Mouse (Mus musculus): ENCODE measurements at regions not wholly inside any gene's neighbourhood (a gene's known extent, or its start where the extent isn't known, plus 50 kb on each side); places are given as distances from the start of the nearest gene placed in this dataset.

DNA sequence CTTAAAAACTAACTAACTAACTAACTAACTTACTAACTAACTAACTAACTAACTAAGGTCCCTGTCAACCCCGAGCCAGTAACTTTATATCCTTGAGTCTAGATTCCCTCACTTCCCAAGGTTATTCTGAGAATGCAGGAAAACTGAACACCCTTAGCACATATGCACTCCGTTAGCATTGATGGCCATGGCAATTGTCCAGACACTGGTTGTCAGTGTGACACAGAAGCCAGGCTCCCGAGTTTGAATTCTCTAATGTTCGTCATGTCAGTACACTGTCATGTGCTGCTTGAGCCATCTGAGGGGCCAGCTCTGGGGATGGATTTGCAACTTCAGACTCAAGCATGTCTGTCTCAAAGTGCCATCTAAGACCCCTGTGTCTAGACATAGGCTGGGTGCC lies 217.3 kb upstream of the Auts2 start:
- DNase-seq = peak; percentile 84

DNA sequence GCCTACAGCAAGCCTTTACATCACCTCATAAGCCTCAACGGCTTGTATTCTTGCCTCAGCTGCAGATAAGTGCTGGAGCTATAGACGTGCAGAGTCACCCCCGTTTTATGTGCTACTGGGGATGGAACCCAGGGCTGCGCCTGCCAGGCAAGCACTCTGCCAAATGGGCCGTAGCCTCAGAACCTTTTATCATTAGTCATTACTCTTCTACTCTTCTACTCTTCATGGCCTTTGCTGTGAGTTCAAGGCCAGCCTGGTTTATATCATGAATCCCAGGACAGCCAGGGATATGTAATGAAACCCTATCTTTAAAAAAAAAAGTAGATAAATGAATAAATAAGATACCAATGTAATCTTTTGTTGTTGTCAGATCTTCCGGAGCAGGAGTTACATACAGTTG lies 216.6 kb upstream of the Auts2 start:
- peak; percentile 66 for DNase-seq

DNA sequence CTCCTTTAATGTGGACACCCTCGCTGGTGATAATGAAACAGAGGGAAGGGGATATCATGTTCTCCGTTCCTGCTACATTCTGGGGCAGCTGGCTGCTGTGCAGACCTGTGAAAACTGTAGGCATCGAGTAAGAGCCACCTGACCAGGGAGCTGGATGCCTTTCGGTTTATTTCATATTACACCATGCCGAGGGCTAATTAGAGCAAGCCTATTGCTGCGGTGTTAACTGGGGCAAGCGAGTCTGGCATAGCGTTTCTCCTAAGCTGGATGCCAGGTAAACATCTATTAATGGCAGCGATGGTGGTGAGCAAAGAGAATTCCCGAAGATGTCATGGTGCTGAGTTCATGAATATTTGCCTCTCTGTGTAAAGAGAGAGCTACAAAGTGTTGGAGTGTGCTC lies 215.8 kb upstream of the Auts2 start:
- DNase-seq = peak; percentile 50

DNA sequence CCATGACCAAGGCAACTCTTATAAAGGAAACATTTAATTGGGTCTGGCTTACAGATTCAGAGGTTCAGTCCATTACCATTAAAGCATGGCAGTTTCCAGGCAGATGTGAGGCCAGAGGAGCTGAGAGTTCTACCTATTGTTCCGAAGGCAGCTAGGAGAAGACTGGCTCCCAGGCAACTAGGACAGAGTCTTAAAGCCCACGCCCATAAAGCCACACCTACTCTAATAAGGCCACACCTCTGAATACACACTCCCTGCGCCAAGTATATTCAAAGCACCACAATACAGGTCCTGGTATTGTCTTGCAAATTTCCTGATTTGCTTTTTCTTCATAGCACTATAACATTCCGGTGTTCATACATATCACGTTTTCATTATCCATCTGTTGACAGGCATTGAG lies 194.8 kb upstream of the Auts2 start:
- peak; percentile 22 for DNase-seq

DNA sequence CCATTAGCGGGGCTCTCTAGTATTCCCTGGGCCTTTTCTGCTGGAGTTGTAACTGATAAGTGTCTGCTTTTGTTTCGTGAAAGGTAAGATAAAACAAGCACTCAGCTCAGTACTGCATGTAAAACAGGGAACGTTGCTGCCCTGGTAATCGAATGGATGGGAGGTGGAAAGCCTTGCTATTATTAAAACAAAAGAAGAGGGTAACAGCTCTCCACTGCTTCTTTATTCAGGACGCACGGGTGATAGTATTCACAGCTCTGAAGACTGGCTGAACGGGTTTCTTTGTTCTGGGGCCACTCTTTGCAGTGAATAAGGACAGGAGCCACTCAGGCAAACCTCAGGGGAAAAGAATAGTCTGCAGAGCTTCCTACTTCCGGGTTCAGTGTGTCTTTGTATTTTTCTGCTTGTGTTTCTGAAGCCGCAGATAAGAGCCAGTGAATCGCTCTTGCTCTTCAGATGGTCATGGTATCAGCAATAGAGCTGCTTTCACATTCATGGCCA lies 185.6 kb upstream of the Auts2 start:
- DNase-seq = peak; percentile 35

DNA sequence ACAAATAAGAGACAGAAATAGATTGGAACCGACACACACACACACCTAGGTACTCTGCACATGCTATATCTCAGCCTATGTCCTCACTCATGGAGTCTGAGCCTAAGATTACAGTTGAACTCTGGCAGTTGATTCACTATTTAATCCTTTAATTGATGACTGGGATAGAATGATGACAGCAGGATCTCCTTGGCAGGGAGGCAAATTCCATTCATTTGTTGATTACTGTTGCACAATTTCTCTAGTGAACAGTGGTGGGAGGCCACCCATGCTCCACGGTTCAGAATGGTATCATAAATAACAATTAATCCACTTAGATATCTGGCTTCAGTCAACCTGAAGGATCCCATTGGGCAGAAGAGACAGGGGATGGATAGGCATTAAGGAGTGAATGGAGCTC lies 181.3 kb upstream of the Auts2 start:
- DNase-seq = peak; percentile 43

DNA sequence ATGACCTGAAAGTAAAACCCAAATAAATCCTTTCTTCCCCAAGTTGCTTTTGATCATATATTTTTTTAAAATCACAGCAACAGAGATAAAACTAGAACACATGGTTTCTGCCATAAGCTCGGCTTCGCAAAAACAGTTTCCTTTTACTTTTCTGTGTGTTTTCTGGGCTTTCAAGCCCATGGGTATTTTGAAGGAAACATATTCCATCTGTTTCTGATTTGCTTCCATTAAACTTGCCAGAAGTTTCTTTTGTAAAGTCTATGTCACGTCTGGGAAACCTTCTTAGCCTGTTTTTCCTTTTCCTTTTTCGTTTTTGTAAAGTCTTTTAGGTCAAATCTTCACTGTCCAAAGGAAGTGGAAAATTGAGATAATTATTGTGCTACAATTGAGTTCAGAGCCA lies 167.2 kb upstream of the Auts2 start:
- no peak for DNase-seq

DNA sequence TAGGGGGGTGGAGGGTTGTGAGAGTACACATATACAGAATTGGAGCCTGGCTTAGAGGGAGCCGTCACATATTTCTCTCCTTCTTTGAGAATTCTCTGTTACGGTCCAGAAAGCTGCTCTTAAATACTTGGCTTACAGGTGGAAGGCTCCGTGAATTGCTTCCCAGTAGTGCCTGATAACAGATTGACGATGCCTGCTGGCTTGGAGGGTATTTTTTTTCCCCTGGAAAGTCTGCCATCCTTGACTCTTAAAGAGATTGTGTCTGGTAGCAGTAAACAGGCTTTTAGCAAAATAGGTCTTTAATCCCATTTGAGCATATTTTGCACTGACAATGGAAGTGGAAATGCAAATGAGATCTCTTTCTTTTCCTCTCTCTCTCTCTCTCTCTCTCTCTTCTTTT lies 164.4 kb upstream of the Auts2 start:
- DNase-seq = peak; percentile 48

DNA sequence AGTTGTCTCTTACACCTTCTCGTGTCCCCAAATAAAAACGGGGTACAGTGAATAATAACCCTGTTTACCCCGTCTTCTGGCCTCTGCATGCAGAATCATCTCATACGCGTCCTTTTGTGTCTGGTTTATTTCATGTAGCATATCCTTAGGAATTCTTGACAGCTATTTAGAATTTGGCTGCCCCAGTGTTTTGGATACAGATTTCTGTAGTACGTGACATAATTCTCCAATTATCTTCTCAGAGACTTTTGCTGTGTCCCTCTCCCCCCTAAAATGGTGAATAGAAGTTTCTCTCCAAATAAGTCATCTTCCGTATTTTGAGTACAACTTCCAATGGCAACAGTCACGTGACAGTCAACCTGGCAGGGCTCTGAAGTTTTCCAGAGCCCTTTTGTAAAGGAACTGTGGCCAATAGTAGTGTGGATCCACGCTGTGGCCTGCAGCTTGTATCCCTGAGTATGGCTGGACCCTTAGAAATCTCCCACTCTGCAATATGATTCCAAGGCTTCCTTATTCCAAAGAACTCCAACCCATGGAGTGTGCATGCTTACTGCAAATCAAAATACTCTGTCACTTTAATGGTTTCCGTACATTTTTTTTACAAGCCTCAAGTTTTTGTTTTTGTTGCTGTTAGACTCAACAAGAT lies 160.4 kb upstream of the Auts2 start:
- DNase-seq = peak; percentile 81

DNA sequence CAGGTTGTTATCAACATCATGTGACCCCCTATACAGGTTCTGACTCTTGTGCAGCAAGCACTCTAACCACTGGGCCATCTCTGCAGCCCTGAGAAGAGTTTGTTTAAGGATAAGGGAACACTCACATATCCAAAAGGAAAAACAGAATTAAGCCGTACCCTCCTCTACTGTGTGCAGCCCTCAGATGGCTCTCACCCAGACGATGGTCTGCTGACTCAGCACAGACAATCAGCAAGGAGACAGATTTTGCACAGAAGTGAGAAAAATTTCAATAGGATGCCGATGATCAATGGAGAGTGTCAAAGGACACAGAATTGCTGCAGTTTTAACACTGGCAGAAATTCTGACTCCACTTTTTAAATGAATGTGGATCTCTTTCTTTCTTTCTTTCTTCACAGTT lies 159.4 kb upstream of the Auts2 start:
- peak; percentile 57 for DNase-seq

DNA sequence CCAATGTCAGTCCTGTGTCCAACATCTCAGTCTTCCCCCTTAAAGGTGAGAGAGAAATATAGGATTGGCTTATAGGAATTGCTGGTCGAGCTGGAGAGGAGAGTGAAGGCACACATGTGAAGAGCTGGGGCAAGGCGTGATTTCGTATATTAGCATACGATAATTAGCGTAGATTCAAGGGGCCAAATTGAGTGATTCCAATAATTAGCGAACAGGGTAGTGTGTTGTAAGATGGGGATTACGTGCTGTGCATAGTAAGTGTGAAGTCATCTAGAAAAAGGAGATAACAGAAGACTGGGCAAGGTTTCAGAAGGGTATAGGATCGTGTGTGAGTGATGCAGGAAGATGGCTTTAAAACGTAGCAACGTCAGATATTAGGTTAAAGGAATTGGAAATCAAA lies 147.6 kb upstream of the Auts2 start:
- DNase-seq = peak; percentile 60

DNA sequence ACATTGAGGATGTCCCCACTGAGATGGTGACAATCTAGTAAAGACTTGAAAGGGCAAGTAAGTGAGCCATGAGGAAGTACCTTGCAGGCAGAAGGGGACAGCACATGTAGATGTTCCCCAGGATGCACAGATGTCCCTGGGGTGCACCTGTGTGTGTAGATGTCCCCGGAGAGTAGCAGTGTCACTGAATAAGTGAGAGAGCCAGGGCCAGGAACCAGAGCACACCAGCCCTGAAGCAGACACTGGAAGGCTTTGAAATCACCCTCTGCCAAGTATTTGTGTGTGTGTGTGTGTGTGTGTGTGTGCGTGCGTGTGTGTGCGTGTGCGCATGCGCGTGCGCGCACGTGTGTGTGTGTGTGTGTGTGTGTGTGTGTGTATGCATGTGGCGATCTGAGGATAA lies 132.1 kb upstream of the Auts2 start:
- peak; percentile 80 for DNase-seq

DNA sequence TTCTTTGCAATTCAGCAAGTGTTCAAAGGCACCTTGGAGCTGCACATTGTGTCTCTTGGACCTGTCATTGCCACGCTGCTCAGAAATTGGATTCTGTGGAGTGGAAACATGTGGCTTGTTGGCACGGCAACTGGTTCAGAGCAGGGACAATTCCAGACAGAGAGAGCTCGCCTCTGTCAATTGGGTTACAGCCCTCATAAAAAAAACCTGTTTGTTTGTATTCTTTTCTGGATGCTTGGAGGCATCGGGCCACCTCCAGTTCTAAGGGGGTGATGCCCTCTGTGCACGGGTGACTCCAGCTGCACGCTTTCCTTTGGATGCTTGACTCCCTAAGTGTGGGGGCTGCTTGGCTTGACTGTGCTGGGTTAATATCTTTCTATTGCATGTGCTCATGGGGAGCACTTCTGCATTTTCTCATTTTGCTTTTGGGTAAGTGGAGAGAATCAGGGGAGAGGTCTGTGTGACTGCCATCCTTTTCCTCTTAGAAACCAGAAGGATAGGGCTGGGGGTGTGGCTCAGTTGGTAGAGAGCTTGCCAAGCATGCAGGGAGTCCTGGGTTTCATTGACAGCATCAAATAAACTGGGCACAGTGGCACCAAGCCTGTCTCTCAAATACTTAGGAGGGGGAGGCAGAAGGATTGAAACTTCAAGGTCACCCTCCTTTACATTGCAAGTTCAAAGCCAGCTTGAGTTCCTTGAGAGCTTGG lies 130.6 kb upstream of the Auts2 start:
- DNase-seq = peak; percentile 93

DNA sequence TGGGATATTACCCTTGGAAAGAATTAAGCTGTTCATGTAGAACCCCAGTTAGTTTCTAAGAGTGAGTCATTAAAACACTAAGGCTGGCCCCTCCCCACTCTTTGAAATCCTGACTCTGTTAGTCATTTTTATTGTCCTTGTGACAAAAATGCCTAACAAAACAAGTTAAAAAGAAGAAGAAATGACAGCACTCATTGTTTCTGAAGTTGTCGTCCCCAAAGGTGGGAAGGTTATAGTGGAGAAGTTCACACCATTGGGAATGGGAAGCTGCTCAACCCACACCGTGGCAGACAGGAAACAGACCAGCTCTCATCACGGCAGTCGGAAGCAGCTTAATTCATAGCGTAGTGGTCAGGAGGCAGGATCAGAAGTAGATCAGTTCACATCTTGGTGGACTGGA lies 128.4 kb upstream of the Auts2 start:
- peak; percentile 66 for DNase-seq

DNA sequence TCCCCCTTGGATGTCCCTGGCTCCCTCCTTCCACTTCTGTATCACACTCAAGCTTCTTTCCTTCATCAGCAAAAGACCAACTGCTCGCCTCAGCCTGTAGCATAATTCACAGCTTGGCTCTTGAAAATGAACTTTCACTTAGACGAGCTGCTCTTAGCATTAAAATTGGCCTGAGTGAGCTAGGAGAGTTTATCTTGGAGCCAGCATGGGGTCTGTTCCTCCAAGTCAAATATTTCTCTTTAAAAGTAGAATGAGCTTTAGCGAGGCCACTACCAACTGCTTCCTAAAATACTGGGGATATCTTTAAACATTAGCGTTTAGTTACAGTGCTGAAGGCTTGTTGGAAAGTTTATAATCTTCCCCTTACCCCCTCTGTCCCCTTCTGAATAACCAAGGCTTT lies 124.2 kb upstream of the Auts2 start:
- peak; percentile 85 for DNase-seq

DNA sequence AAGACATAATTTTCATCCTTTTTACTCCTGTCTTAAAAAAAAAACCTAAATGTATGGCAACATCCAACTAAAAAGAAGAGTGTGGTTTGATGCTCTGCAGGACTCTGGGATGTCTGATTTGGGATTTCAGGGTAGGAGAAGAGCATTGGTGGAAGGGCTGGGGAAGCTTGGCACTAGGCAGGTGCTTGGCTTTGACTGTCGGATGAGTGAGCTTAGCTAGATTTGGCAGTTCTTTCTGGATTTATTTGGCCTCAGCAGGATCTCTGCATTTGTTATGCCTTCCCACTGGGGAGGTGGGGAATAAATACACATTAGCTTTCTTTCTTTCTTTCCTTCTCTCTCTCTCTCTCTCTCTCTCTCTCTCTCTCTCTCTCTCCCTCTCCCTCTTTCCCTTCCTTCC lies 118.1 kb upstream of the Auts2 start:
- peak; percentile 33 for DNase-seq

DNA sequence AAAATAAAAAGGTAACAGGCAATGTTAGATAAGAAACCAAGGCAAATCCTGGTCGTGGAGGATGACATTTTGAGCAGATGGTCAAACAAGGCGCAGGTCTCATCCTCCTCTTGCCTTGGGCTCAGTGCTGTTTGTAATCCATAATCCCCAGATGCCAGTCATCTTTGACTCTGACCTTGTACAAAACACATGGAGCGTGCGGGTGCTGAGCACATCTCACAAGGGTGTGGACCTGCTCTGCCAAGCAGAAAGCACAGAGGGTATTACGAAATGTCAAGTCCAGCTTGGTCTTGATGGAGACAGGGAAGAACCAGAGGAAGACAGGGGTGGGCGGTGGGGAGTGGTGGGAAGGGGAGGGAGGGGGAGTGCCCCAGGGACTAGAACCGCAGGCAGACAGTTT lies 116.9 kb upstream of the Auts2 start:
- peak; percentile 66 for DNase-seq

DNA sequence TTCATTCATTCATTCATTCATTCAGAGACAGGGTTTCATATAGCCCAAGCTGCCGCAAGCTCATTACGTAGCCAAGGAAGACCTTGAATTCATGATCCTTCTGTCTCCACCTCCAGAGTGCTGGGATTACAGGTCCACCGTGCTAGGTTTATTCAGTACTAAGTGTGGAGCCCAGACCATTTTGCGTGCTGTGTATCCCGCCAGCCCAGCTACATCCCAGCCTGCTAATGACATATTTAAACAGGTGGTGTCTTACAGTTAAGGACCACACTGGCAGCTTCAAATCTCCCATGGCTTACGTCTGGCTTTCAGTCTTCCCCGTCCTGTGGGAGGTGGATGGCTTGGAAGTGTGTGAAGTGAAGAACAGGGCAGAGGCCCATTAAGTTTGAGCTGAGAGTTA lies 111.2 kb upstream of the Auts2 start:
- DNase-seq = peak; percentile 88

DNA sequence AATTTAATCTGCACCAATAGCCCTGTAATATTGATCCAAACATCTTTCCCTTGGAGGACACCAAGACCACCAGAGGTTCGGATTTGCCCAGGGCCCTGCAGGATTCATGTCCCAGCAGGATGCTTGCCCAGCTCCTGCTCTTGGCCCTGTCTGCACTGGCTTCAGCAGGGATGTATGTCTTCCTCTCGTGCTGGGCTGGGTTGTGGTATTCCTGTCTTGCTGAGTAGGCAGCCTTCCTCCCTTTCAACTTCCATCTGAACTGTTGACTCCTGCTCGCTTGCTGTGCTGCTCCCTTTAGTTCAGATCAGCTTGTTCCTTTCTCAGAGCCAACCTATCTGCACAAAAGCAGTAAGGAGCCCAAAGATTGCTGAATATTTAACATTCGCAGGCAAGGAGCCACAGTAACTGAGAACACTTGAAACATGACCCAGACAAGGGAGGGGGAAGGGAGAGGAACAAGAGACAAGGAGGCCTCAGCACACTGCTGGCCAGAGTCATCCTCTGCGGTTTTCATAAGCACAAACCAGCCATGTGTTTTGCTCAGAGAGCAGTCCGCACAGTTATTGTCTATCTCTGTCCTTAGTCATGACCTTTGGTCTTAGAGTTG lies 110.7 kb upstream of the Auts2 start:
- peak; percentile 97 for DNase-seq

DNA sequence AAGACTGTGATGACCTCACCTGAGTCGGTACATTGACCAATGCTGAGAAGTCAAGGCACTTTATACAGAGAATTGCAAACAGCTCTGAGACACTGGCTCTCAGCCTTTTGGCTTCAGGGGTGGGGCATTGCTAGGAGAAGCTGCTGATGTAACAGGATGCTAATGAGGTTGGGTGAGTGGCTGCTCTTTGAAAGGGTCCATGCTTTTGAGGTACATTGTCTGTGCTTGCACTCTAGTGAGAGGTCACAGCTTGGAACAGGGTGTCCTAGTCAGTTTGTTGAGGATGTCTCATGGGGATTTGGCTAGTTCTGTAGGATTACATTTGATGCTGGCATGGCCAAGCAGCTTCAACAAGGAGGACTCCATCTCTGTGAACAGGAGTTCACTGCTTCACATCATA lies 109.1 kb upstream of the Auts2 start:
- DNase-seq = peak; percentile 91

DNA sequence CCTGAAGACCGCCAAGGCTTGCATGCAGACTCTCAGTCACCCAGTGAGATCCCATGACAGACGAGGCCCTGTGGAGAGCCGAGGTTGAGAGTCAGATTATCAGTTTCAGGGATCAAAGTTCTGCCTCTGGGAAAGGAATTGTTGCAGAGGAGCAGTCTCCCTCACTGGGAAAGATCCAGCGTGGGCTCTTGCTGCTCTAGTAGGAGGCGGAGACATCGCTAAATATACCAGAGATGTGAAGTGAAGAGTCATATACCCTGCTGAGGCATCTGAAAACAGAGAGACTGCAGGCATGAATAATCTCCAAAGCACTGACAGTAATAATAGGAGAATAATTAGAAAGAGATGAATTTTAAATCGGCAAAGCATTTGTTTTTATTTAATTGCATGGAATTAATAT lies 106.6 kb upstream of the Auts2 start:
- DNase-seq = peak; percentile 74

DNA sequence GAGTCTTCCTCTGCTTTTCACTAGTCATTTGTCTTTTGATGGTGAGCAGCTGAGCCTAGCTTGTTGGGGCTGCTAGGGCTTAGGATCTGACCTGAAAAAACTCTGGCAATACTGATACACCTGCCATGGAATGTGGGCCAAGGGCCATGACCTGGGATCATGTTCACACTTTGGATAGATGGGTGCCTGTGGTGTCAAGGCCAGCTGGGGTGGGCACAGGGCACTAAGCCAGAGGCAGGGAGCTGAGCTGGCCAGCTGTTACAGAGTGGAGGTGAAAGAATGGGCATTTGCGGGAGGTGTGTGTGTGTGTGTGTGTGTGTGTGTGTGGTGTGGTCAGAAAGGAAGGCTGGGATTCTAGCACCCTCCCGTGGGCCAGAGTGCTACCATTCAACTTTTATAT lies 105.6 kb upstream of the Auts2 start:
- peak; percentile 89 for DNase-seq

DNA sequence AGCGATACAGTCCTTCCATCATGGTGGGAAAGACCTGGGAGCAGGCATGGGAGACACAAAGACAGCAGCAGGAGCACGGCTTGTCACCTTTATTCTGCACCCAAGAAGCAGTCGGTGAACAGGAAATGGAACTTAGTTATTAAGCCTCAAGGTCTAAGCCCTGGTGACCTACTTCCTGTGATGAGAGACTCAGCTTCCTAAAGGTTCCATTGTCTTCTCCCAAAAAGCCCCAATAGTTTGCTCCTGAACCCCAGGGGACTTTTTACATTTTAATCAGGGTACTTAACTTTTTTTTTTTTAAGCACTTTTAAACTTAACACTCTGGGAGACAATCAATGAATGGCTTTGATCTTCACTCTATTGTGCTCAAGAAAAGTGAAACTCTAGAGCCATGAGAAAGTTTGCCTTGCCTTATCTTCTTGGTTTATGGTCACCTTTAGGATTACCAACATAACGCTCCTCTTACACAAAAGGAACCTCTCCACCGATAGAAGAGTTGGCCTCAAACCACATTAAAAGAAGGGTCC lies 101.6 kb upstream of the Auts2 start:
- no peak for DNase-seq

DNA sequence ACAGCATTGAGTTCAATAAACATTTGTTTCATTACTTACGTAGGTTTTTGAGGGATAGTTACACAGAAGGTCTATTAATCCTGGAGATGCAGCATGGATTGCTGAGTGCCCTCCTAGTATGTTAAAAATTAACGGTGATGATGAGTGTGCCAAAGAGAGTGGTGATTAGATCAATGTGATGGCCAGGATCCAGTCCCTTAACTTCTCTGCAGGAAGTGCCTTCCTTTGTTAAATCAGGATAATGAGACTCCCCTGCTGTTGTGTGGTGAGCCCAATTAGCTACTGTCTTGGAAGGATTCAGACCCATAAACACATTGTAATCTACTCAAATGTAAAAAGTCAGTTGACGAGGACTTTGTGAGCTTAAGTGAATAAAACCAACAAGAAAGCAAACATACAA lies 100.1 kb upstream of the Auts2 start:
- no peak for DNase-seq
